Mouse (Mus musculus): ENCODE data around the gene Ddx11.

GRCm38 (mm10) chr17:66197041-66197440, 73.7 kb downstream of the Ddx11 start:
- TF ChIP-seq SMC3 (IDR thresholded peaks at IDR 0.05; ENCODE audit: low read depth, low read length) = 0 out of 2 replicates have a peak, but pooled peaks have one; percentile 15
- no peak for TF ChIP-seq MAX (IDR thresholded peaks at IDR 0.05; ENCODE audit: low read length)
- no peak for TF ChIP-seq JUND (IDR thresholded peaks at IDR 0.05; ENCODE audit: low read depth, low read length)
- TF ChIP-seq POLR2A (IDR thresholded peaks at IDR 0.05; ENCODE audit: control insufficient read depth in 1 of 2, insufficient read depth in 1 of 2, low read depth in 1 of 2, low read length in 2 of 2, poor library complexity in 1 of 2) = no peak
- TF ChIP-seq RAD21 (IDR thresholded peaks at IDR 0.05; ENCODE audit: low read depth, low read length) = peak; percentile 8; the same call in 1 of the 2 replicates
- no peak for TF ChIP-seq EP300 (IDR thresholded peaks at IDR 0.05; ENCODE audit: low read depth in 1 of 2, low read length in 2 of 2)
- TF ChIP-seq TCF12 (IDR thresholded peaks at IDR 0.05; ENCODE audit: low read depth, low read length) = no peak
- TF ChIP-seq CTCF (IDR thresholded peaks at IDR 0.05 in 2 of 3, conservative IDR thresholded peaks at IDR 0.05 in 1 of 3; ENCODE audit: control insufficient read depth in 1 of 3, insufficient read depth in 1 of 3, low read depth in 2 of 3, low read length in 3 of 3, poor library complexity in 1 of 3, severe bottlenecking in 1 of 3) = peak in 1 of 3 experiments; percentile 18; a peak in 1 of 6 replicates
- no peak for TF ChIP-seq NRF1 (IDR thresholded peaks at IDR 0.05; ENCODE audit: insufficient read depth, low read depth, low read length, poor library complexity, severe bottlenecking)
- no peak for TF ChIP-seq POLR2AphosphoS5 (IDR thresholded peaks at IDR 0.05; ENCODE audit: borderline replicate concordance, low read depth, low read length)
- no peak for TF ChIP-seq MEF2A (IDR thresholded peaks at IDR 0.05; ENCODE audit: extremely low read depth, insufficient replicate concordance, low read depth, low read length, poor library complexity, severe bottlenecking)
- TF ChIP-seq CHD2 (IDR thresholded peaks at IDR 0.05; ENCODE audit: low read length) = no peak
- no peak for TF ChIP-seq ZMIZ1 (IDR thresholded peaks at IDR 0.05; ENCODE audit: low read depth, low read length)
